ENCODE assay signal across 18 mouse cellular contexts in genomic region chr13:63682341-63682740, GRCm38 (mm10).
"Had no signal": no experiment of that assay in that cellular context is flagged by ENCODE, and none has a peak within 500 bp of the region (broad histone marks: within the 10 kb centered on the region; RNA-seq: fewer than 3 reads in every experiment).

No protein-coding gene starts in this region.

- H3K27ac ChIP-seq: kidney, embryonic 15.5 days; limb, embryonic 13.5 days; liver, embryonic 13.5 days; macrophage; midbrain, embryonic 15.5 days; neural tube, embryonic 12.5 days; stomach, embryonic 15.5 days had no signal

- H3K27me3 ChIP-seq: kidney, embryonic 15.5 days; limb, embryonic 13.5 days; liver, embryonic 13.5 days; midbrain, embryonic 15.5 days; neural tube, embryonic 12.5 days; stomach, embryonic 15.5 days had no signal

- DNase-seq: kidney, adult 11 months; kidney, postnatal 25 days; layer of hippocampus, adult 9-11 months; layer of hippocampus, postnatal 36 days; liver, embryonic 13.5 days; liver, postnatal 0 days; right cerebral cortex, postnatal 4 days; spleen, adult 18-20 months; thymus, adult 2 months; thymus, postnatal 25 days had no signal

- H3K4me3 ChIP-seq: kidney, embryonic 15.5 days; limb, embryonic 13.5 days; liver, embryonic 13.5 days; megakaryocyte, embryonic 14.5 days; midbrain, embryonic 15.5 days; neural tube, embryonic 12.5 days; stomach, embryonic 15.5 days had no signal

- H3K9ac ChIP-seq: kidney, embryonic 15.5 days; limb, embryonic 13.5 days; liver, embryonic 13.5 days; liver, postnatal 0 days; midbrain, embryonic 15.5 days; neural tube, embryonic 12.5 days; stomach, embryonic 15.5 days had no signal

- H3K4me2 ChIP-seq: kidney, embryonic 15.5 days; limb, embryonic 13.5 days; liver, embryonic 13.5 days; midbrain, embryonic 11.5 days; midbrain, embryonic 15.5 days; neural tube, embryonic 12.5 days; stomach, embryonic 15.5 days had no signal

- H3K4me1 ChIP-seq: limb, embryonic 13.5 days; liver, embryonic 13.5 days; megakaryocyte, embryonic 14.5 days; midbrain, embryonic 15.5 days; neural tube, embryonic 12.5 days; stomach, embryonic 15.5 days had no signal

- H3K36me3 ChIP-seq: kidney, embryonic 15.5 days; limb, embryonic 13.5 days; liver, embryonic 13.5 days; midbrain, embryonic 15.5 days; neural tube, embryonic 12.5 days; stomach, embryonic 15.5 days had no signal

- ATAC-seq: liver, postnatal 0 days; midbrain, embryonic 15.5 days had no signal

- H3K9me3 ChIP-seq: kidney, embryonic 15.5 days; limb, embryonic 13.5 days; liver, embryonic 13.5 days; megakaryocyte, embryonic 14.5 days; midbrain, embryonic 15.5 days; neural tube, embryonic 12.5 days; stomach, embryonic 15.5 days had no signal
